Mouse (Mus musculus) retina, embryonic 14.5 days (tissue): Measurements from ENCODE around the gene Tmem178b.
A peak's percentile ranks its signal among the peaks of the same experiment; 100 is the strongest.

ENCODE experiments used
- DNase-seq: peaks from one replicate; pipeline ENCODE4 v3.0.0-alpha.2; 2015; ENCODE audit warnings: low spot score

The Tmem178b gene

DNA sequence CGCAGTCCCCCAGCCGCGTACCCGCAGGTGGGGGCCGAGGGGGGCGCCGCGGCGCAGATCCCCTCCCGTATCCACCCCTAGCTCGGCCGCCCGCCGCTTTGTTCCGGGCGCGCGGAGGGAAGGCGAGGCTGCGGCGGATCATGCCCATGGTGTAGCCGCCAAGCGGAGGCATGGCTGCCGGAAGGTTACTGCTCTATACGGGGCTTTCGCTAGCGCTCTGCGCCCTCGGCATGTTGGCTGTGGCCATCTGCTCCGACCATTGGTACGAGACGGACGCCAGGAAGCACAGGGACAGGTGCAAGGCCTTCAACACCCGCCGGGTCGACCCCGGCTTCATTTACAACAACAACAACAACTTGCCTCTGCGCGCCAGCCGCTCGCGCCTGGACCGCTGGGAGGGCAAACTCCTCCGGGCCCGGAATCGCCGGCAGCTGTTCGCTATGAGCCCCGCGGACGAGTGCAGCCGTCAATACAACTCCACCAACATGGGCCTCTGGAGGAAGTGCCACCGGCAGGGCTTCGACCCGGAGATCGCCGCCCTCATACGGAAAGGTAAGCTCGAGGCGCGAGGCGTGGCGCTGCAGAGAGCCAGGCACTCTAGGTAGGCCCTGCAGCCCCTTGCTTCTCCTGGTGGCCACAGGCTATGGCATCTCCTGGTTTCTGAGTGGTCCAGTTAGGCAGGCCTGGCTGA, at the start of gene Tmem178b:
Gene Tmem178b (plus strand): TSS at position 371 of the 691 bp plus-strand sequence.
- peak; percentile 66 for DNase-seq

- DNase-seq: no peak
These were observed 44.3 kb upstream of the Tmem178b start for GRCm38 (mm10) chr6:39828736-39829135.

- DNase-seq: no peak
These were observed 29.3 kb upstream of the Tmem178b start for GRCm38 (mm10) chr6:39843698-39844342.

- no peak for DNase-seq
These were observed 25.5 kb upstream of the Tmem178b start for GRCm38 (mm10) chr6:39847538-39847937.

DNA sequence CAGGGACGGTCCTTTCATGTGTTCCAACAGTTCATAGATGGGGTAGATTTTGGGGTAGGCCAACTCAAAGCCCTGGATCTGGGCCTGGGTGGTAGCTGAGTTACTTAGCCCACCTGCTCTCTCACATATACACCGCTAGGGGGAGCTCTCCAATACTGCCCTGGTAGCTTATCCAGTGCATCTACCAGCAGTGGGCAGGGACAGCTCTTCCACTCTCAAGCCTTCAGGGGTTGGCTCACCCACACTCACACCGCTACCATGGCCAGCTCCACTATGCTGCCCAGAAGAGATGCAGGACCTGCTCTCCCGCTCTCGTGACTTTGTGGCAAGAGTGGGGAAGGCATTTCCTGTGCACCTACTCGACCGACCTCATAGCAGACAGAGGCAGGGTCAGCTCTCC, 24.3 kb upstream of the Tmem178b start:
- peak; percentile 43 for DNase-seq

GRCm38 (mm10) chr6:39849667-39850066, 23.4 kb upstream of the Tmem178b start:
- no peak for DNase-seq

- peak; percentile 85 for DNase-seq
These were observed 2.6 kb upstream of the Tmem178b start for GRCm38 (mm10) chr6:39870271-39871135.

GRCm38 (mm10) chr6:39871381-39872305, 1.4 kb upstream of the Tmem178b start:
- peak; percentile 73 for DNase-seq

DNA sequence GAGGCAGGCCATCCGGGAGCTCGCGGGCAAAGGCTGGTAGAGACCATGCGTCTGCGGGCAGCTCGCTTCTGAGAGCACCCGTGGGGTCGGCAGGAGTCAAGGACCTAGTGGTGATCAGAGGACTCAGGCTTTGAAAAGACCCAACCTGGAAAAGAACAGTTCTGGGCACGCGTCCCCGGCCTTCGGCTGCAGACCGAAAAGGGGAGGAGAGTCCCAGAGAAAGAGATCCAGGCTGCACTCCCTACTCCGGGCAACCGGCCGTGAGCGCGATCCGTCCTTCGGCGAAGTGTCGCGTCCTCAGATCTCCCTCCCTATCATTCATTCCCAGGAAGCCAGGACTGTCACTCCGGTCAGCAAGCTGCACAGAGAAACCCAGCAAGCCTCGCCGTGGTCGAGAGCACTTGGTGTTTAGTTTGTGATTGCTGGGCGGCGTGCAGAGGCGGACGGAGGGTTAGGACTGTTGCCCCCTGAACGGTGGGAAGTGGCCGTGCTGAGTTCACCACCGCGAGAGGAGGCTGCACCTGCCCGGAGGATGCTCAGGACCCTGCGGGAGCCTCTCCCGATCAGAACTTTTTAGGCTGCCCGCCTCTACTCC, 668 bp upstream of the Tmem178b start:
- peak; percentile 70 for DNase-seq

- DNase-seq: peak; percentile 44
These were observed 2.1 kb downstream of the Tmem178b start for GRCm38 (mm10) chr6:39875186-39875585.

- DNase-seq: no peak
These were observed 3.4 kb downstream of the Tmem178b start for GRCm38 (mm10) chr6:39876444-39876843.

DNA sequence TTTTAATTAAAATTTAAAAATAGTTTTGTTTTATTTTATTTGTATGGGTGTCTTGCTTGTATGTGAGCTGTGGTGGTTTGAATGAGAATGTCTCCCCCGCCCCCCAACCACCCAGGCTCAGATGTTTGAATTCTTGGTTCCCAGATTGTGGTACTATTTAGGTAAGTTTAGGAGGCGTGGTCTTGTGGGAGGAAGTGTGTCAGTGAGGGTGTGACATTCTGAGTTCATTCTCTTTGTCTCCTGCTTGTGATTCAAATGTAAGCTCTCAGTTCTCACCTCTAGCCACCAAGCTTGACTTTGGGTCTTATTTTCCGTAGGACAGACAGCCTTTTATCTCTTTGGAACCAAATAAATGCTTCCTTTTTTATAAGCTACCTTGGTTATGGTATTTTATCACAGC, 17.7 kb downstream of the Tmem178b start:
- DNase-seq: no peak

GRCm38 (mm10) chr6:39896500-39896899, 23.4 kb downstream of the Tmem178b start:
- DNase-seq: no peak

- DNase-seq: peak; percentile 65
These were observed 26.2 kb downstream of the Tmem178b start for GRCm38 (mm10) chr6:39899231-39899630.

- DNase-seq: no peak
These were observed 30.2 kb downstream of the Tmem178b start for GRCm38 (mm10) chr6:39903220-39903773.

DNA sequence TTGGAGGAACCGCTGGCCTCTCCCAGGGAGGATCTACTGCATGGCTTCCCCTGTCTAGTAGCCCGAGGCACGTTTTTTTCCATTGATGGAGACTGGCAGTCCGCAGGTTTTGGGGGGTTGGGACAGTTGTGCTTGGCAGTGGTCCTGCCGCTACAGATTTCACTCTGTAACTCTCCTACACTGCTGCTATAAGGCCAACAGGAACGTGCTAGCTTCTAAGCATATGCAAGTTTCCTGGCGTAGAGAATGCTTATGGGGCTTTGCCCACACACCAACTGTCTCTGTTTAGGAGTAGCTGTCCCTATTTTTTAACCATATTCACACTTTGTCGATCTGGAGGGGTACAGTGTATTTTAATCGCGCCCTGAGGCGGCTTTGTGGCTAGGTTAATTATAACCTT, 30.8 kb downstream of the Tmem178b start:
- no peak for DNase-seq

DNA sequence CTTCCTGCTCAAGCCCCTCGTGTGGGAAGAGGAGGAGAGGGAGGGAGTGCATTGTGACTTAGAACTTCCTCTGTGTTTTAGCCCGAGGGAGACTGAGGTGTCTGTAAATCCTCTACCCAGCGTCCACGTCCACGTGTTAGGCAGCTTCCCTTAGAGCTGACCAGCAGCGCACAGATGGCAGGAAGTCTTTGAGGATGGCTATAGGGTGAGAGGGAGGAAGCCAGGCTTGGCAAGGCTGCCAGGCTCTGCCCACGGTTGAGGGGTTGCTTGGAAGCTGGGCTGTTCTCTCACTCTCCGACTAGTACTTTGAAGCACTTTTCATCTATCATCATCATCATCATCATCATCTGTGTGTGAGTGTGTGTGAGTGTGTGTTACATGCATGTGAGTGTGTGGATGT, 41.9 kb downstream of the Tmem178b start:
- no peak for DNase-seq

- no peak for DNase-seq
These were observed 42.7 kb downstream of the Tmem178b start for GRCm38 (mm10) chr6:39915636-39916281.

DNA sequence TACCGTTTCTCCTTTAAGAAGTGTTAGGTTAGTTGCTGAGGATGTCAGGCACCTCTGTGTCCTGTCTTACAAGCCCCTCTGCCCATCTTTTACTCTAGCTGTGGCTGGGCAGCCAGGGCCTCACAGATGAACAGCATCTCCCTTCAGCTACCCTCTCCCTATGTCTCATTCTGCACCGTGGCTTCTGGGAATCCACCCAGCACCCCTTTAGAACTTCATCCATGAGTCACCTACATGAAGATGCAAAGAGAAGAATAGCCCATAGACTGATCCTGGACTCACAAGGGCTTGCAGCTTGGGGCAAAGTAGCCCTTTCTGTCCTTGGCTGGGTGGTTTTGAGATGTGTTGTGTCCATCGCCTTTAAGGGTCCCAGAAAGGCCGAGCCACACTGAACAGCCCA, 43.4 kb downstream of the Tmem178b start:
- DNase-seq: no peak

DNA sequence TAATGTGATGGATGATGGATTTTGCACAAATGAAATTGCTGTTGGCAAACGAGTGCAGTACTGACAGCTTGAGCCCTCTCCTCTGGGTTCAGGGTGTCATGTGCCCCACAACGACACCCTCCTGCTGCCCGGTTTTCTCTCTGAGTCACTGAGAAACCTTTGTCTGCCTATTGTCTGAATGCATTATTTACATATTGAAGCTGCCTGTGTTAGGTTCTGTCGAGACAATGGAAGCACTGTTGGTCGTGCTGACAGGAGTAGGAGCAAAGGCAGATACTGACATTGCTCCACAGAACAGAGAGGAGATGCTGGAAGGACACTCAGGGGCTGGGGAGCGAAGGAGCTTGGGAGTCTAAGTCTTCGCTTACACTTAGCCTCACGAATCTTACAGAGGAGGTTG, 44.2 kb downstream of the Tmem178b start:
- peak; percentile 36 for DNase-seq
